Mouse (Mus musculus) liver, embryonic 16.5 days (tissue): ENCODE data around the gene Zdhhc20. TPM values are rescaled to one million over a fixed set of nuclear protein-coding genes. Genes with fewer than 3 reads are reported as not detected.

Experiments used
- ATAC-seq: fragments of 200-750 bp; cut with Nextera tagmentation; 2 replicates; pipeline ENCODE4 v1.8.0; 2017; ENCODE audit warnings: low read depth, mild to moderate bottlenecking, moderate number of reproducible peaks, moderate library complexity
- H3K27ac ChIP-seq: fragments of 300-500 bp; sonication (generic); 2 replicates; pipeline ENCODE4 v1.5.1; 2014; ENCODE audit warnings: mild to moderate bottlenecking, low read length
- H3K27me3 ChIP-seq: fragments of 300-500 bp; sonication (generic); 2 replicates; pipeline ENCODE4 v1.6.1; 2014; ENCODE audit warnings: low read depth, low read length, mixed read lengths; ENCODE audit not compliant: control insufficient read depth, insufficient read depth
- H3K36me3 ChIP-seq: fragments of 300-500 bp; sonication (generic); 2 replicates; pipeline ENCODE4 v1.6.1; 2014; ENCODE audit warnings: mild to moderate bottlenecking; ENCODE audit not compliant: control insufficient read depth, insufficient read depth
- H3K4me1 ChIP-seq: fragments of 300-500 bp; sonication (generic); 2 replicates; pipeline ENCODE4 v1.6.1; 2014; ENCODE audit warnings: low read depth, low read length, mixed read lengths; ENCODE audit not compliant: control insufficient read depth
- H3K4me2 ChIP-seq: fragments of 300-500 bp; sonication (generic); 2 replicates; pipeline ENCODE4 v1.6.1; 2014; ENCODE audit warnings: low read depth, low read length, mixed read lengths
- H3K4me3 ChIP-seq: fragments of 300-500 bp; sonication (generic); 2 replicates; pipeline ENCODE4 v1.5.1; 2014; ENCODE audit warnings: low read depth, mild to moderate bottlenecking, low read length
- H3K9ac ChIP-seq: fragments of 300-500 bp; sonication (generic); 2 replicates; pipeline ENCODE4 v1.6.1; 2014; ENCODE audit warnings: low read depth, low read length
- H3K9me3 ChIP-seq: fragments of 300-500 bp; sonication (generic); replicated peaks from 2 replicates; pipeline ENCODE4 v1.6.1; 2016; ENCODE audit warnings: low read length; ENCODE audit not compliant: control insufficient read depth
- WGBS: fragments of 180-500 bp; shearing (Covaris S2); extraction: QIAGEN DNeasy Blood & Tissue Kit; methylation state at CpG from one replicate; pipeline ENCODE4 v1.1.7; 2014; ENCODE audit not compliant: insufficient replicate concordance; 5-methylcytosine and 5-hydroxymethylcytosine counted together
- microRNA-seq: library from miRNA; unstranded; fragments of <30 nt; microRNA quantifications from one replicate; pipeline ENCODE4, GENCODE M21; 2016
- polyA plus RNA-seq: library from polyadenylated mRNA; unstranded; fragments of >200 nt; fragmentation: Nextera tagmentation; extraction: Ambion mirVana; gene quantifications from 2 replicates; pipeline ENCODE4 v1.2.1, GENCODE M21; 2015

Gene Zdhhc20
- polyA plus RNA-seq, 1 experiment from 2014 or later, result 12.5 TPM

DNA sequence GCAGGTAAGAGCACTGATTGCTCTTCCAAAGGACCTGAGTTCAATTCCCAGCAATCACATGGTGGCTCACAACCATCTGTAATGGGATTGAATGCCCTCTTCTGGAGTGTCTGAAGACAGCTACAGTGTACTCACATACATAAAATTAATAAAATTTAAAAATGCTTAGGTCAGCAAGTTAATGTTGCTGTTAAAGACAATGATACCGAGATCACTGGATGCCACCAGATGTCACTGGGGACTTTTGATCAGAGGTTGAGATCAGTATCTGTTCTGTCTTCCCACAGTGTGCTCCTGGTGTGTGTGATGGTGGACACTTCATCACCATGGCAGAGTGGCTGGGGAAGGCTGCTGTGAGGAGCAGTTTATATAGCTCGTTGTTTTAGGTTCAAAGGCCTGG, 100.8 kb downstream of the Zdhhc20 start:
- WGBS, result 61% methylated on average over 2 of the region's 2 CpGs
- Histone ChIP-seq H3K27me3 (no peaks in the 10 kb centered on the region), H3K4me3 (no peak overlapping the region), H3K9me3 (no peaks in the 10 kb centered on the region), H3K9ac (no peak overlapping the region), H3K4me1 (no peaks in the 10 kb centered on the region), H3K36me3 (no peaks in the 10 kb centered on the region), H3K4me2 (no peak overlapping the region), H3K27ac (no peak overlapping the region)
- ATAC-seq, result no peak

DNA sequence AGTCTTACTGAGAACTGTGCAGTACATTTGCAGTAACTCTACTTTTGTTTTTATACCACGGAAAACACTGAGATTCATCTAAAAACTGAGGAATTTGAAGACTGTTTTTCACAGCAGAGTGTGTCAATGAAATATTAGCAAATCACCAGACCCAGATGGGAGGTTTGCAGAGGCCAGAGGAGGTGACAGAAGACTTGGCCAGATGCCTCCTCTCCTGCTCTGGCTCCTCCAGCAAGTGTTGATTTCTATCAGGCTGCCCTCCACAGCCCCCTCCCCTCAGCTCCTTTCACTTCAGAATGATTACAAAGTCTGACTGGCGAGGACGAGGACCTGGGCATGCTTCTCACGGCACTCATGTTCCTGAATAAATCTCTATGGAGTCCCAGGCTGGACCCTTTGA, 102.7 kb downstream of the Zdhhc20 start:
- no peak overlapping the region for H3K4me2 ChIP-seq
- no peaks in the 10 kb centered on the region for H3K4me1 ChIP-seq
- H3K9ac ChIP-seq, result no peak overlapping the region
- no peaks in the 10 kb centered on the region for H3K36me3 ChIP-seq
- H3K9me3 ChIP-seq, result no peaks in the 10 kb centered on the region
- H3K27me3 ChIP-seq, result no peaks in the 10 kb centered on the region
- no peak overlapping the region for H3K27ac ChIP-seq
- ATAC-seq, result no peak
- H3K4me3 ChIP-seq, result no peak overlapping the region
- WGBS, result 59% methylated on average over 4 of the region's 4 CpGs

Small RNA genes lying within 50 kb of the gene (microRNA-seq; reads per million reads assigned to microRNA genes)
- not detected for gene Mir3077

Other genes starting within 250 kb of the Zdhhc20 start
- gene Xpo4, start 224.8 kb downstream of the Zdhhc20 start, polyA plus RNA-seq, result 9.7 and 10.9 TPM in 2 replicates
- not detected in 2 replicates for gene Gm49361, start 144.2 kb downstream of the Zdhhc20 start, polyA plus RNA-seq
- gene Lats2, start 131.9 kb downstream of the Zdhhc20 start, polyA plus RNA-seq, result 5.2 and 6.1 TPM in 2 replicates
- gene Sap18, start 92.1 kb downstream of the Zdhhc20 start, polyA plus RNA-seq, result 8.2 and 10.1 TPM in 2 replicates
- gene Ska3, start 64.1 kb downstream of the Zdhhc20 start, polyA plus RNA-seq, result 16.6 and 19.1 TPM in 2 replicates
- 114 and 119 TPM in 2 replicates for gene Mrpl57, start 64.0 kb downstream of the Zdhhc20 start, polyA plus RNA-seq
- gene Micu2, start 109.0 kb upstream of the Zdhhc20 start, polyA plus RNA-seq, result 34.1 and 34.3 TPM in 2 replicates
- gene Fgf9, start 180.3 kb upstream of the Zdhhc20 start, polyA plus RNA-seq, result 0.37 and 0.45 TPM in 2 replicates